Mouse (Mus musculus) embryonic fibroblast, embryonic 13.5 days (primary cell): Measurements from ENCODE around the gene Syt14.

Experiments
- CTCF ChIP-seq: IDR thresholded peaks from 2 replicates; pipeline ENCODE4 v1.5.1; 2011; ENCODE audit warnings: mild to moderate bottlenecking, control low read depth, low read length, moderate library complexity, borderline replicate concordance; ENCODE audit not compliant: insufficient read depth
- POLR2A ChIP-seq: IDR thresholded peaks from 2 replicates; pipeline ENCODE4 v1.6.1; 2011; ENCODE audit warnings: low read depth, mild to moderate bottlenecking, control low read depth, low read length, moderate library complexity

GRCm38 (mm10) chr1:193004581-193004980, 31.0 kb downstream of the Syt14 start:
- no peak for TF ChIP-seq POLR2A
- no peak for TF ChIP-seq CTCF
